Mouse (Mus musculus) stomach, embryonic 16.5 days (tissue): ENCODE results near the gene Crtam. TPM values are rescaled to one million over a fixed set of nuclear protein-coding genes. Genes with fewer than 3 reads are reported as not detected.

ENCODE experiments used
- ATAC-seq: fragments of 200-750 bp; cut with Nextera tagmentation; 2 replicates; pipeline ENCODE4 v1.8.0; 2017; ENCODE audit warnings: moderate number of reproducible peaks, moderate TSS enrichment; ENCODE audit not compliant: insufficient read depth, low FRiP score
- H3K27ac ChIP-seq: fragments of 300-500 bp; sonication (generic); 2 replicates; pipeline ENCODE4 v1.5.1; 2014; ENCODE audit warnings: low read length
- H3K27me3 ChIP-seq: fragments of 300-500 bp; sonication (generic); 2 replicates; pipeline ENCODE4 v1.6.1; 2014; ENCODE audit warnings: low read length, control low read depth, mixed read lengths; ENCODE audit not compliant: control insufficient read depth, insufficient read depth
- H3K36me3 ChIP-seq: fragments of 300-500 bp; sonication (generic); 2 replicates; pipeline ENCODE4 v1.6.1; 2014; ENCODE audit warnings: low read length; ENCODE audit not compliant: control insufficient read depth, insufficient read depth
- H3K4me1 ChIP-seq: fragments of 300-500 bp; sonication (generic); 2 replicates; pipeline ENCODE4 v1.6.1; 2014; ENCODE audit warnings: low read length, control low read depth, mixed read lengths; ENCODE audit not compliant: control insufficient read depth, insufficient read depth
- H3K4me2 ChIP-seq: fragments of 300-500 bp; sonication (generic); 2 replicates; pipeline ENCODE4 v1.6.1; 2014; ENCODE audit warnings: low read depth, low read length, mixed read lengths
- H3K4me3 ChIP-seq: fragments of 300-500 bp; sonication (generic); replicated peaks from 2 replicates; pipeline ENCODE4 v1.5.1; 2014; ENCODE audit warnings: mild to moderate bottlenecking, low read length
- H3K9ac ChIP-seq: fragments of 300-500 bp; sonication (generic); 2 replicates; pipeline ENCODE4 v1.6.1; 2014; ENCODE audit warnings: low read length
- H3K9me3 ChIP-seq: fragments of 300-500 bp; sonication (generic); replicated peaks from 2 replicates; pipeline ENCODE4 v1.6.1; 2016; ENCODE audit warnings: low read length, control low read depth; ENCODE audit not compliant: control insufficient read depth
- WGBS: fragments of 180-500 bp; shearing (Covaris S2); extraction: QIAGEN DNeasy Blood & Tissue Kit; methylation state at CpG from one replicate; pipeline ENCODE4 v1.1.7; 2014; 5-methylcytosine and 5-hydroxymethylcytosine counted together
- polyA plus RNA-seq: library from polyadenylated mRNA; unstranded; fragments of >200 nt; fragmentation: Nextera tagmentation; extraction: Ambion mirVana; gene quantifications from 2 replicates; pipeline ENCODE4 v1.2.1, GENCODE M21; 2015

Crtam gene
- polyA plus RNA-seq, 1 experiment from 2014 or later, result 0.06 TPM

DNA sequence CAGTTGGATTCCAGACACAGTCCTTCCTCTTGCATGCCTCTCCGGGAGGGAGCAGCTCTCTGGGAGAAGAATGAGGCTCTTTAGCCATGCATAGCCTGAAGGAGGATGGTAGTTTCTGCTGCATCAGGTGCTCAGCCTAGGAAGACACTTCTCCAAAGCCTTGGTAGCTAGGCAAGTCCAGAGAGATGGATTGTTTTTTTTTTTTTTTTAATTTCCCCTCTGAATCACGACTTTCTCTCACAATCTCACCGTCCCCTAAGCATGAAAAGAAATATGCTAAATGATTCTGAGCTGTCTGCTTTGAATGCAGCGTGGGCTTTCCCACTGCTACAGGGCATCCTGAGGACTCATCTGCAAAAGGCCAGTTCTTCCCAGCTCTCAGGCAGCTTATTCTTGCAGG, 10.1 kb upstream of the Crtam start:
- H3K4me3 ChIP-seq, result no peak overlapping the region
- H3K9me3 ChIP-seq, result no peaks in the 10 kb centered on the region
- H3K27me3 ChIP-seq, result no peaks in the 10 kb centered on the region
- H3K4me2 ChIP-seq, result no peak overlapping the region
- ATAC-seq, result no peak
- no peak overlapping the region for H3K27ac ChIP-seq
- no peaks in the 10 kb centered on the region for H3K4me1 ChIP-seq
- WGBS, result 58% methylated on average over 4 of the region's 4 CpGs
- H3K36me3 ChIP-seq, result no peaks in the 10 kb centered on the region
- H3K9ac ChIP-seq, result no peak overlapping the region

DNA sequence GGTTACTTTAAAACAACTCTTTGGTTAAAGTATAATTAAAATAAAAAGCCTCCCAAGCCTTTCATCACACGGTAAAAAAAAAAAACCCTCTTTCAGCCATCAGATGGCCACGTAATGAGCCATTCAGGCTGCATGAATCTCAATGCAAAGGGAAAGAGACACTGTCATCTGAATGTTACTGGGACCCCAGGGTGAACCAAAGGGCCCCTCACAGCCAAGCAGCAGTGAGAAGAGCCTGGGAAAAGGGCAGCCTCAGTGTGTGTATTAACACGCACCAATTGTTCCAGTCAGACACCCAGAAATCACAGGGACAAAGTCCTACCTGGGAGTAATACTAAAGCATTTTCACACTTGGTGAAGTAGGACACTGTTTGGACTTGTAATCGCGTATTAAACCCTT, 8.0 kb upstream of the Crtam start:
- Histone ChIP-seq H3K9ac (no peak overlapping the region), H3K9me3 (no peaks in the 10 kb centered on the region), H3K4me1 (no peaks in the 10 kb centered on the region), H3K36me3 (no peaks in the 10 kb centered on the region), H3K27me3 (no peaks in the 10 kb centered on the region), H3K4me3 (no peak overlapping the region), H3K4me2 (no peak overlapping the region), H3K27ac (no peak overlapping the region)
- WGBS, result 89% methylated on average over 5 of the region's 5 CpGs
- ATAC-seq, result no peak

DNA sequence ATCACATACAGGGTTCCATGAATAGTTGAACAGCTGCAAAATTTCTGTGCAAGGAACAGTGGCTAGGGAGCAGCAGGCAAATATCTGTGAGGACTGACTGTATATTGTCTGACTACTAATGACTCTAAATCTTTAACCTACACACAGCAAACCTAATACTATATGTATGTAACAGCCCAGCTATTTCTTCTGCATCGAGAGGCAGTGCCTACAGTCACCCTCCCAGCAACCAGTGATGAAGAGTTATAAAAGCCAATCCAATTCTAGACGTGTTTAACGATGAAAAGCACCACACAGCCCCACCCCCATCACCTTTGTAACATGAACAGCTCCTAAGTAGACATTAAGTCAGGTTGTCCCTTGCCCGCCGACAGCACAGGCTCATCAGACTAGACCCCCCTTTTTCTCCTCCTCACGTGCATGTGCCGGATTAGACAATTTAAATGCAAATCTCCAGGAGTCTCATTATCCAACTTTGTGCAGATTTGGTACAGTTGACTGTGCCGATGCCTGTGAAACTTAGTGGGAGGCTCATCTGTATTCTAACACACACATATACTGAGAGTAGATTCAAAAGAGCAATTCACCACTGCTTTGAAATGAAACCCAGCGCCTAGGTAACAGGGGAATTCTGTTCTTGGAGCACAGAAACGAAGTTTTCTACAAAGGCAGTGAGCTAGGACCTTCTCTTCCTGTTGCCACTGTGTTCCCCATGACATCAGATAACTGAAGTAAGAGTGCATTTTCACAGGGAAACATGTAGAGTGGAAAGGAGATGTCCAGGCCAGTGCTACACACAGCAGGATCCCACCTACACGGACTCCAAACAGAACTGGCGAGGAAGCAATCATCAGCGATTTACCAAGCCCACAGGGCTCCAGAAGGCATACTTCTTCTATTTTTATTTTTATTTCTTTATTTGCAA, 7.3 kb upstream of the Crtam start:
- Histone ChIP-seq H3K4me3 (no peak overlapping the region), H3K27me3 (no peaks in the 10 kb centered on the region), H3K9me3 (no peaks in the 10 kb centered on the region), H3K9ac (no peak overlapping the region), H3K36me3 (no peaks in the 10 kb centered on the region), H3K4me2 (no peak overlapping the region), H3K27ac (no peak overlapping the region), H3K4me1 (no peaks in the 10 kb centered on the region)
- ATAC-seq, result no peak
- 74% methylated on average over 13 of the region's 13 CpGs for WGBS

DNA sequence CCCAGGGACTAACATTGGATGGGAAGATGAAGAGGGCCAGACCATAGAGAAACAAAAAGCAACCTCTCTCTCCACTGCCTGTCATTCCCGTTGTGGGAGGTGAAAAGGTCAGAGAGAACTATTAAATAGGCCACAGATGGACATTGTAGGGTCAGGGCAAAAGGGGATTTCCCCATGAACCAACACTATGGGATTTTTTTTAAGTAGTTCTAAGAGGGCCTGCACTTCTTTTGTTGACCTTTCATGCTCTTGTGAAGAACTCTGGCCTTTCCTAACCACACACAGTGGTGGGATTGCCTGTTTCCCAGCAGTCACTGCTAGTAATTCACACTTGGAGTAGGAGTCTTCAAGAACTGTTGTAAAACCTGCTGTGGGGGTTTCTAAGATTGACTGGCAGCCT, 3.4 kb upstream of the Crtam start:
- 21% methylated on average over 1 of the region's 1 CpGs for WGBS
- H3K9ac ChIP-seq, result no peak overlapping the region
- no peaks in the 10 kb centered on the region for H3K9me3 ChIP-seq
- H3K36me3 ChIP-seq, result no peaks in the 10 kb centered on the region
- no peak overlapping the region for H3K4me3 ChIP-seq
- no peak overlapping the region for H3K4me2 ChIP-seq
- ATAC-seq, result no peak
- no peaks in the 10 kb centered on the region for H3K4me1 ChIP-seq
- no peak overlapping the region for H3K27ac ChIP-seq
- no peaks in the 10 kb centered on the region for H3K27me3 ChIP-seq

DNA sequence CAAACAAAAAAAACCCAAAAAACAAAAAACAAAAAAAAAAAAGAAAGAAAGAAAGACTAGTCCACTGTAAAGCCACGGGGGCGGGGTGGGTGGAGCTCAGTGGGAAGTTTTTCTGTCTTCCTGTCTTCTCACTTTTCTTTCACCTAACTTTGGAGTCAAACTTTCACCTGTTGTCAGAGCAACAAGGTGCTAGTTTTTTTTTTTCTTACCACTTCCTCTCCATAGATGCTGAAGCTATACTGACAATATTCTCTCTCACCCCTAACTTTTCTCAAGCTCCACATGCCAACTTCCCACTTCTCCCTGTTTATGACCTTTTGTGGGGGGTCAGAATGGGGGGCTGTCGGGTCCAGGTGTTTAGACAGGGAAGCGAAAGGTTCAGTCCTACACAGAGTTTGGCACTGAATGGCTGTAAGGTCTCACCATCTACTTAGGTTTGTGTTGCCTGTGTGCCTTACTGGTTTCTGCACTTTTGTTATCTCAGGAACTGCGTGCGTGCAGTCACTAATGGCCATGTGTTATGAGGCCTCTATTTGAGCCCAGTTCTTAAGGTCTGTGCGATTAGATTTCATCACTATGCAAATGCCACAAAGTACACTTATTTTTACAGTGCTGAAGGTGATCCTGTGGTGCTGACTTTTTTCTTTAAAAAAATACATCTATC, 7.2 kb downstream of the Crtam start:
- H3K9me3 ChIP-seq, result no peaks in the 10 kb centered on the region
- H3K36me3 ChIP-seq, result no peaks in the 10 kb centered on the region
- no peak overlapping the region for H3K27ac ChIP-seq
- no peaks in the 10 kb centered on the region for H3K27me3 ChIP-seq
- no peaks in the 10 kb centered on the region for H3K4me1 ChIP-seq
- 73% methylated on average over 7 of the region's 7 CpGs for WGBS
- no peak overlapping the region for H3K4me3 ChIP-seq
- no peak overlapping the region for H3K4me2 ChIP-seq
- no peak for ATAC-seq
- H3K9ac ChIP-seq, result no peak overlapping the region

DNA sequence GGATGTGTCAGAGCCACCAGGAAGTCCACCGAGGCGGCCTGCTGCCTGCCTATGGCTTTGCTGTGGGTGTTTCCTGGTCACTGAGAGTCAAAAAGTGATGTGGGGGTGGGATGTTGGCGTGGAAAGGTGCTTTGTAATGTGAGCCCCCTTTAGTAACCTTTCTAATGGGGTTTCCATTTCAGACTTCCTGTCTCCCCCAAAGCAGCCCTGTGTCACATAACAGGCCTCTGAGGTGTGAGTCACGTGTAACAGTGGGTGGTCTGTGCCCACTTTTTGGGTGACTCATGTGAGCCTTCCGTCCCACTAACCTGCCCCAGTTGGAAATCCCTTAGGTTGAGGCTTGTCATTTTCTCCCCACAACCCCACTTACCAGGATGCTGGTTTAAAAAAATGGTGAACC, 10.4 kb downstream of the Crtam start:
- no peaks in the 10 kb centered on the region for H3K4me1 ChIP-seq
- 69% methylated on average over 5 of the region's 5 CpGs for WGBS
- H3K4me2 ChIP-seq, result no peak overlapping the region
- H3K27ac ChIP-seq, result no peak overlapping the region
- ATAC-seq, result no peak
- no peak overlapping the region for H3K4me3 ChIP-seq
- no peaks in the 10 kb centered on the region for H3K27me3 ChIP-seq
- no peaks in the 10 kb centered on the region for H3K9me3 ChIP-seq
- no peaks in the 10 kb centered on the region for H3K36me3 ChIP-seq
- H3K9ac ChIP-seq, result no peak overlapping the region

DNA sequence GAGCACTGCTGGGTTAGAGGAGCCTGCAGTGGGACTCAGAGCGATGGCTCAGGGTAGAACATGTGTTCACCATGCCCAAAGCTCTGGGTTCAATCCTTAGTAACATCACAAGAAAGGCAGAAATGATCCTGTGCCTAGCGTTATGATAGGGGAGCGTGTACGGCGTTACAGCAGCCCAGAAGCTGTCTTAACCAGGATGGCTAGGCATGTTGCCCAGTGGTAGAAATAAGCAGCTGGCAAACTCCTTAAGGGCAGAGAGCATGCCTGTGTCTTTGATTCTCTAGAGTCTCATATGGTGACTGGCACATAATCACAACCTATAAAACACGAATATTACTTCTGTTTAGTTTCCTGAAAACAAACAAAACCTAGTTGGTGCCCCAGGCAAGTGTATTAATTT, 12.9 kb downstream of the Crtam start:
- WGBS, result 83% methylated on average over 6 of the region's 6 CpGs
- H3K4me1 ChIP-seq, result no peaks in the 10 kb centered on the region

DNA sequence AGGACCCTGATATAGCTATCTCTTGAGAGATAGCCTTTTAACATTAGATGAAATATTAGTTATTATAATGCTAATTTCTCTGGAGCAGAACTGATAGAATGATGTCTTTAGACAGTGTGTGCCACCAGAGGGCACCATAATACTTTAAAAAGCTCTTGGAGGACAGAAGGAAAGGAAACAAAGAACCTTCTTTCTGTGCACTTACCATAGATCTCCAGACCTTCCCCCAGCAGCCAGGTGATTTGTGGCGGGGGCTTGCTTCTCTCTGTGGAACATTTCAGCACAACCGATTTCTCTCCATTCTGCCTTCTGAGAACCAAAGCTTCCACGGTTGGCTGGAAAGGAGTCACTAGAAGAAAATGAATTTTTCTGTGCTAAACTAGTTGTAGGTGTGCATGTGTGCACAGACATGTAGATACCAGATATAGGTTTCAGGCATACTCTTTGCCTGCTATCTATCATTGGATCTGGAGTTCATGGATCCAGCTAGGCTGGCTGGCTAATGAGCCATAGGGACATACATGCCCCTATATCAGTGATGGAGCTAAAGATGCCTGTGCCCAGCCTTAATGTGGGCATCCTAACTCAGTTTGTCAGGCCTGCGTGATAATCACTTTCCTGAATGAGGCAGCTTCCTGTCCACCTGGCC, 14.4 kb downstream of the Crtam start:
- H3K27ac ChIP-seq, result no peak overlapping the region
- H3K9ac ChIP-seq, result no peak overlapping the region
- 39% methylated on average over 4 of the region's 4 CpGs for WGBS
- H3K4me2 ChIP-seq, result no peak overlapping the region
- H3K9me3 ChIP-seq, result no peaks in the 10 kb centered on the region
- no peak overlapping the region for H3K4me3 ChIP-seq
- no peak for ATAC-seq
- no peaks in the 10 kb centered on the region for H3K4me1 ChIP-seq
- H3K27me3 ChIP-seq, result no peaks in the 10 kb centered on the region
- H3K36me3 ChIP-seq, result no peaks in the 10 kb centered on the region

More for the DNA sequence above, 12.9 kb downstream of the Crtam start:
- H3K9me3 ChIP-seq, result no peaks in the 10 kb centered on the region
- no peaks in the 10 kb centered on the region for H3K36me3 ChIP-seq
- no peak overlapping the region for H3K4me2 ChIP-seq
- no peaks in the 10 kb centered on the region for H3K27me3 ChIP-seq
- H3K9ac ChIP-seq, result no peak overlapping the region
- no peak overlapping the region for H3K27ac ChIP-seq
- no peak for ATAC-seq
- H3K4me3 ChIP-seq, result no peak overlapping the region

DNA sequence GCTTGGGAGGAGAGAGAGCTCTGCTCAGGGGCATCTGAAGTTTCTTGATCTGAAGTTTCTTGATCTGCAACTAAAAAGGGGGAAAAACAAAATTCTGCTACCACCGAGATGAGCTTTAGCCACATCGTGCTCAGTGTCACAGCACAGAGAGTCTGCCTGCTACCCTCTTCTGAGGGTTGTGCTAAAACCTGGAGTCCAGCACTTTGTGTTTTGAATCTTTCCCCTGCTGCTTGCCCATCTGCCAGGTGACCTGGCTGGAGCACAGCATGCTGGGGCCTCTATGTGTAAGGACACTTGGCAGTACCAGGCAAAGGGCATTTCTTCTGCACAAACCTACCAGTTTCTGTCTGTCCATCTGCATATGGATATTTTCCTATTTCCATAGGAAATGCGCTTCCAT, 20.1 kb downstream of the Crtam start:
- no peak overlapping the region for H3K4me2 ChIP-seq
- H3K36me3 ChIP-seq, result no peaks in the 10 kb centered on the region
- no peak overlapping the region for H3K9ac ChIP-seq
- ATAC-seq, result no peak
- H3K27me3 ChIP-seq, result no peaks in the 10 kb centered on the region
- WGBS, result 68% methylated on average over 3 of the region's 3 CpGs
- no peaks in the 10 kb centered on the region for H3K9me3 ChIP-seq
- H3K4me1 ChIP-seq, result no peaks in the 10 kb centered on the region
- no peak overlapping the region for H3K27ac ChIP-seq
- H3K4me3 ChIP-seq, result no peak overlapping the region
